Mouse (Mus musculus) embryonic facial prominence, embryonic 15.5 days (tissue): ENCODE measurements around the gene Stx19. TPM values are rescaled to one million over a fixed set of nuclear protein-coding genes. Genes with fewer than 3 reads are reported as not detected.

Experiments used
- ATAC-seq: fragments of 200-750 bp; cut with Nextera tagmentation; 2 replicates; pipeline ENCODE4 v1.8.0; 2017; ENCODE audit warnings: low read depth, moderate TSS enrichment; ENCODE audit not compliant: insufficient number of reproducible peaks, low FRiP score, low TSS enrichment
- H3K27ac ChIP-seq: fragments of 300-500 bp; sonication (generic); replicated peaks from 2 replicates; pipeline ENCODE4 v1.5.1; 2015; ENCODE audit warnings: mild to moderate bottlenecking, inconsistent platforms
- H3K27me3 ChIP-seq: fragments of 300-500 bp; sonication (generic); 2 replicates; pipeline ENCODE4 v1.6.1; 2015; ENCODE audit warnings: inconsistent platforms
- H3K36me3 ChIP-seq: fragments of 300-500 bp; sonication (generic); 2 replicates; pipeline ENCODE4 v1.6.1; 2015; ENCODE audit warnings: mild to moderate bottlenecking, inconsistent platforms
- H3K4me1 ChIP-seq: fragments of 300-500 bp; sonication (generic); 2 replicates; pipeline ENCODE4 v1.6.1; 2015; ENCODE audit warnings: inconsistent platforms
- H3K4me2 ChIP-seq: fragments of 300-500 bp; sonication (generic); replicated peaks from 2 replicates; pipeline ENCODE4 v1.6.1; 2015; ENCODE audit warnings: mild to moderate bottlenecking, inconsistent platforms
- H3K4me3 ChIP-seq: fragments of 300-500 bp; sonication (generic); replicated peaks from 2 replicates; pipeline ENCODE4 v1.5.1; 2015; ENCODE audit warnings: mild to moderate bottlenecking, inconsistent platforms
- H3K9ac ChIP-seq: fragments of 300-500 bp; sonication (generic); 2 replicates; pipeline ENCODE4 v1.6.1; 2015; ENCODE audit warnings: inconsistent platforms
- H3K9me3 ChIP-seq: fragments of 300-500 bp; sonication (generic); replicated peaks from 2 replicates; pipeline ENCODE4 v1.6.1; 2016; ENCODE audit warnings: inconsistent platforms
- WGBS: fragments of 180-500 bp; shearing (Covaris S2); methylation state at CpG from one replicate; pipeline ENCODE4 v1.1.7; 2015; 5-methylcytosine and 5-hydroxymethylcytosine counted together
- polyA plus RNA-seq: library from polyadenylated mRNA; unstranded; fragments of >200 nt; fragmentation: Nextera tagmentation; extraction: Ambion mirVana; gene quantifications from 2 replicates; pipeline ENCODE4 v1.2.1, GENCODE M21; 2015

Stx19 gene
- polyA plus RNA-seq, 1 experiment from 2014 or later = 1.9 TPM

GRCm38 (mm10) chr16:62852464-62853252 is 38.2 kb downstream of the Stx19 start:
- Histone ChIP-seq H3K9ac (no peak overlapping the region), H3K27ac (no peak overlapping the region), H3K36me3 (no peaks in the 10 kb centered on the region), H3K4me2 (no peak overlapping the region), H3K4me1 (peaks cover 5% of the 10 kb centered on the region; the same call in 1 of the 2 replicates), H3K4me3 (no peak overlapping the region), H3K27me3 (no peaks in the 10 kb centered on the region), H3K9me3 (no peaks in the 10 kb centered on the region)
- no peak for ATAC-seq
- 75% methylated on average over 3 of the region's 3 CpGs for WGBS

GRCm38 (mm10) chr16:62853611-62854126 is 39.2 kb downstream of the Stx19 start:
- Histone ChIP-seq H3K9me3 (no peaks in the 10 kb centered on the region), H3K27me3 (no peaks in the 10 kb centered on the region), H3K4me1 (peaks cover 5% of the 10 kb centered on the region; the same call in 1 of the 2 replicates), H3K27ac (peak overlapping the region; percentile 85), H3K36me3 (no peaks in the 10 kb centered on the region), H3K4me2 (peak overlapping the region; percentile 74), H3K4me3 (peak overlapping the region; percentile 66), H3K9ac (peak overlapping the region; percentile 83; the same call in 1 of the 2 replicates)
- 18% methylated on average over 3 of the region's 3 CpGs for WGBS
- ATAC-seq = no peak

- peak within 1 kb of the TSS; percentile 66 for H3K4me3 ChIP-seq
- no peaks in the 10 kb centered on the region for H3K27me3 ChIP-seq
- H3K36me3 ChIP-seq = no peaks in the 10 kb centered on the region
- H3K9me3 ChIP-seq = no peaks in the 10 kb centered on the region
- peak within 1 kb of the TSS; percentile 74 for H3K4me2 ChIP-seq
- WGBS = 2% methylated on average over 34 of the region's 42 CpGs
- ATAC-seq = peak; percentile 92
- peak within 1 kb of the TSS; percentile 85 for H3K27ac ChIP-seq
- H3K9ac ChIP-seq = peak within 1 kb of the TSS; percentile 83
- peaks cover 5% of the 10 kb centered on the region; the same call in 1 of the 2 replicates for H3K4me1 ChIP-seq
These were observed 40.0 kb downstream of the Stx19 start, which contains the start of gene Pros1 for GRCm38 (mm10) chr16:62854191-62855068. Gene Pros1, plus strand, starts transcription at chr16:62854307.

GRCm38 (mm10) chr16:62855385-62855784 is 40.9 kb downstream of the Stx19 start:
- Histone ChIP-seq H3K9ac (no peak overlapping the region), H3K9me3 (no peaks in the 10 kb centered on the region), H3K36me3 (no peaks in the 10 kb centered on the region), H3K27me3 (no peaks in the 10 kb centered on the region), H3K4me2 (0 out of 2 replicates have a peak overlapping the region, but pooled peaks have one; percentile 22), H3K27ac (no peak overlapping the region), H3K4me1 (peaks cover 5% of the 10 kb centered on the region; the same call in 1 of the 2 replicates), H3K4me3 (no peak overlapping the region)
- no peak for ATAC-seq
- WGBS = 57% methylated on average over 6 of the region's 6 CpGs

GRCm38 (mm10) chr16:62856273-62856672 is 41.8 kb downstream of the Stx19 start:
- H3K9me3 ChIP-seq = no peaks in the 10 kb centered on the region

GRCm38 (mm10) chr16:62857498-62857897 is 43.0 kb downstream of the Stx19 start:
- no peak overlapping the region for H3K9ac ChIP-seq
- no peak overlapping the region for H3K27ac ChIP-seq
- H3K9me3 ChIP-seq = no peaks in the 10 kb centered on the region
- H3K4me2 ChIP-seq = no peak overlapping the region
- 83% methylated on average over 2 of the region's 2 CpGs for WGBS
- H3K4me1 ChIP-seq = peaks cover 5% of the 10 kb centered on the region; the same call in 1 of the 2 replicates
- H3K27me3 ChIP-seq = no peaks in the 10 kb centered on the region
- no peaks in the 10 kb centered on the region for H3K36me3 ChIP-seq
- no peak overlapping the region for H3K4me3 ChIP-seq
- no peak for ATAC-seq

More at GRCm38 (mm10) chr16:62856273-62856672, 41.8 kb downstream of the Stx19 start:
- no peak for ATAC-seq
- Histone ChIP-seq H3K4me1 (peaks cover 5% of the 10 kb centered on the region; the same call in 1 of the 2 replicates), H3K4me3 (no peak overlapping the region), H3K9ac (no peak overlapping the region), H3K27me3 (no peaks in the 10 kb centered on the region), H3K27ac (no peak overlapping the region), H3K36me3 (no peaks in the 10 kb centered on the region), H3K4me2 (no peak overlapping the region)
- 76% methylated on average over 2 of the region's 2 CpGs for WGBS

- 86% methylated on average over 1 of the region's 1 CpGs for WGBS
- Histone ChIP-seq H3K9ac (no peak overlapping the region), H3K27me3 (no peaks in the 10 kb centered on the region), H3K36me3 (no peaks in the 10 kb centered on the region), H3K9me3 (no peaks in the 10 kb centered on the region), H3K4me3 (no peak overlapping the region), H3K4me2 (no peak overlapping the region), H3K27ac (no peak overlapping the region), H3K4me1 (peaks cover 5% of the 10 kb centered on the region; the same call in 1 of the 2 replicates)
- ATAC-seq = no peak
These were observed 43.5 kb downstream of the Stx19 start for GRCm38 (mm10) chr16:62858018-62858417.

- no peak overlapping the region for H3K4me2 ChIP-seq
- 78% methylated on average over 1 of the region's 1 CpGs for WGBS
- H3K4me1 ChIP-seq = peaks cover 5% of the 10 kb centered on the region; the same call in 1 of the 2 replicates
- H3K27ac ChIP-seq = no peak overlapping the region
- H3K4me3 ChIP-seq = no peak overlapping the region
- H3K27me3 ChIP-seq = no peaks in the 10 kb centered on the region
- no peak overlapping the region for H3K9ac ChIP-seq
- no peaks in the 10 kb centered on the region for H3K9me3 ChIP-seq
- ATAC-seq = no peak
- H3K36me3 ChIP-seq = no peaks in the 10 kb centered on the region
These were observed 45.7 kb downstream of the Stx19 start for GRCm38 (mm10) chr16:62860140-62860539.

GRCm38 (mm10) chr16:62861455-62861854 is 47.0 kb downstream of the Stx19 start:
- ATAC-seq = no peak
- Histone ChIP-seq H3K4me1 (no peaks in the 10 kb centered on the region), H3K9ac (no peak overlapping the region), H3K27me3 (no peaks in the 10 kb centered on the region), H3K9me3 (no peaks in the 10 kb centered on the region), H3K4me2 (no peak overlapping the region), H3K4me3 (no peak overlapping the region), H3K27ac (0 out of 2 replicates have a peak overlapping the region, but pooled peaks have one; percentile 18), H3K36me3 (no peaks in the 10 kb centered on the region)
- WGBS = 45% methylated on average over 6 of the region's 6 CpGs

GRCm38 (mm10) chr16:62872688-62873117 is 58.2 kb downstream of the Stx19 start:
- no peak for ATAC-seq
- H3K27ac ChIP-seq = no peak overlapping the region
- no peaks in the 10 kb centered on the region for H3K4me1 ChIP-seq
- no peak overlapping the region for H3K4me2 ChIP-seq
- H3K9me3 ChIP-seq = no peaks in the 10 kb centered on the region; the same call in 1 of the 2 replicates
- WGBS = 68% methylated on average over 5 of the region's 5 CpGs
- no peaks in the 10 kb centered on the region for H3K27me3 ChIP-seq
- no peaks in the 10 kb centered on the region for H3K36me3 ChIP-seq
- no peak overlapping the region for H3K4me3 ChIP-seq
- H3K9ac ChIP-seq = no peak overlapping the region

GRCm38 (mm10) chr16:62873180-62873579 is 58.7 kb downstream of the Stx19 start:
- Histone ChIP-seq H3K27ac (no peak overlapping the region), H3K4me2 (no peak overlapping the region), H3K27me3 (no peaks in the 10 kb centered on the region), H3K9ac (no peak overlapping the region), H3K36me3 (no peaks in the 10 kb centered on the region), H3K4me1 (no peaks in the 10 kb centered on the region), H3K4me3 (no peak overlapping the region), H3K9me3 (no peaks in the 10 kb centered on the region; the same call in 1 of the 2 replicates)
- 48% methylated on average over 4 of the region's 4 CpGs for WGBS
- ATAC-seq = no peak
